Mouse (Mus musculus) cerebellum, adult 2 months (tissue): ENCODE measurements around the gene Cldn1. TPM values are rescaled to one million over a fixed set of nuclear protein-coding genes. Genes with fewer than 3 reads are reported as not detected.

Experiments used
- DNase-seq, 2 experiments: peaks; one replicate each; pipeline ENCODE4 v3.0.0; 2021
- H3K27ac ChIP-seq: fragments of 200-500 bp; 2 replicates; pipeline ENCODE4 v1.5.1; 2012; ENCODE audit warnings: low read length, control low read depth, inconsistent platforms; ENCODE audit not compliant: insufficient read depth
- H3K27me3 ChIP-seq: fragments of 200-500 bp; 2 replicates; pipeline ENCODE4 v1.6.1; 2012; ENCODE audit warnings: inconsistent platforms, mild to moderate bottlenecking, low read length, moderate library complexity; ENCODE audit not compliant: control insufficient read depth, insufficient read depth
- H3K4me1 ChIP-seq: fragments of 200-500 bp; 2 replicates; pipeline ENCODE4 v1.6.1; 2011; ENCODE audit warnings: low read length; ENCODE audit not compliant: control insufficient read depth, insufficient read depth
- H3K4me3 ChIP-seq: fragments of 200-500 bp; replicated peaks from 2 replicates; pipeline ENCODE3; 2011; ENCODE audit warnings: mild to moderate bottlenecking, low read depth, low read length, control low read depth; ENCODE audit not compliant: insufficient read depth
- CTCF ChIP-seq: fragments of 200-500 bp; IDR thresholded peaks from 2 replicates; pipeline ENCODE4 v1.5.1; 2011; ENCODE audit warnings: low read depth, mild to moderate bottlenecking, control low read depth, low read length, moderate library complexity, borderline replicate concordance; ENCODE audit not compliant: insufficient read depth
- POLR2A ChIP-seq: fragments of 200-500 bp; IDR thresholded peaks from 2 replicates; pipeline ENCODE4 v1.6.1; 2011; ENCODE audit warnings: low read length, control low read depth, borderline replicate concordance; ENCODE audit not compliant: insufficient read depth
- WGBS: fragments of 180-500 bp; shearing (Covaris S2); methylation state at CpG from one replicate; pipeline ENCODE4 v1.1.7; 2018; 5-methylcytosine and 5-hydroxymethylcytosine counted together
- polyA plus RNA-seq: library from polyadenylated mRNA; depleted of rRNA; stranded (reverse); fragments of >200 nt; gene quantifications from 2 replicates; pipeline ENCODE4 v1.2.3, GENCODE M21; 2012

Cldn1 gene
- polyA plus RNA-seq, 1 experiment = 0.88 TPM

DNA sequence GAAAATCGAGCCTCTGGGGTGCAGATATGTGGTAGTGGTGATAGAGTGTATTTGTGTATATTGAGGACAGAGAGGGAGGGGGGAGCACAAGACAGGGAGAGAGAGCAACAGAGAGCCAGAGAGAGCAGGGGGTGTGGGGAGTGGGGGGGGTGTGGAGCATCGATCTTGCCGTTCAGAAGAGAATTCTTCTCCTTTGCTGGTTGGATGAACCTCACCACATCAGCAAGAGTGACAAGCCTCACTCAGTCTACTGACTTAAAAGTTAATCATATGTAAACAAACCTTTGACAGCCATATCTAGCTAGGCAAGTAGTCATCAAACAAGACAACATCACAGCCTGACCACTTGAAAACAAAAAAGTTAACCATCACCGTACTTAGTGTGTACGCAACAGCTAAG is 5.5 kb upstream of the Cldn1 start:
- Histone ChIP-seq H3K27me3 (no peaks in the 10 kb centered on the region), H3K4me3 (no peak overlapping the region), H3K4me1 (no peaks in the 10 kb centered on the region), H3K27ac (no peak overlapping the region)
- no peak for TF ChIP-seq CTCF
- TF ChIP-seq POLR2A = no peak
- 75% methylated on average over 5 of the region's 5 CpGs for WGBS
- DNase-seq = no peak

DNA sequence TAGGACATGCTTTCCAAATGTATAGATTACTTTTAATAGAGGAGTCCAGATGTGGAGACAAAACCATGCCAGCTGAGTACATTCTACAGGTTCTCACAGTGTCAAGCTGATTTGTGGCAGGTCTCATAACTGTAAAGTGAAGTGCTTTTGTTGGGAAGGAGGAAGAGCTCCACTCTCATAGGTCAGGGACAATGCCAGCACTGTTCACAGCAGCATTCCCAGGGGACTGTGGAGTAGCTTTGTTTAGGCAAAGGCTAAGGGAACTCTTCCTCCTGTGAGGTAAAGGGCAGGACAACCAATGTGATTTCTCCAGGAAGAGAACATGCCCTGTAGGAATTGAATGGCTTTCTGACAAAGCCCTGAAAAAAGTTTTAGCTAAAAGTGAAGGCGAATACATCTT is 1.5 kb downstream of the Cldn1 start:
- WGBS = 100% methylated on average over 1 of the region's 1 CpGs
- Histone ChIP-seq H3K27me3 (no peaks in the 10 kb centered on the region), H3K4me3 (no peak overlapping the region), H3K4me1 (no peaks in the 10 kb centered on the region), H3K27ac (no peak overlapping the region)
- TF ChIP-seq POLR2A = no peak
- no peak for TF ChIP-seq CTCF
- DNase-seq = no peak

DNA sequence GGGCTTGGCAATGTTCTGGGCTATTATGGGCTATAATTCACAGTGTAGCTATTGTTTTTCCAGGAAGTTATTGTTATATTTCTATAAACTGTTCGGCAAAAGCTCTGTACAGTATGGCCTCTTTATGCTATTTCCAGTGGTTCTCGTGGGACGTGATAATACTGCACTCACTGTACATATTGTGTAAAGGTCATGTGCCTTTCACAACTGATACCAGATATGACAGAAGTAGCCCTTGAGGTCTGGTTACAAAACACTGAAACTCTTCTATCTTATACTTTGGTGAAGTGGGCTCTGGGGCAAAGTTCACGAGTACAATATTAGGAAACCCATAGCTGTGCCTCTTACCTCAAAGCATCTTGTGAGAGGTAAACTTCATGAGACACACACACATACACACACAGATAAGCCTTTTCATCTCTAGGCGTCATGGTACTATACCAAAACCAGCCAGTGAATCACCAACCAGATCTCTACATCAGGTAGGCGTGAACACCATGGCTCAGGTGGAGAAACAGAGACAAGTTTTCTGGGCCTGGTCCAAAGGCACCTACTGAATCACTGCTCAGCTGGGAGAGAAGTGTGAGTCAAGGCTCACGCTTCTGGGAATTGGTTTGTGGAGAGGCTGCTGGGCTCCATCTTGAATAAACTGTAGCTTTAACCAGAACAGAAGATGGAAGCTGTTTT is 2.5 kb downstream of the Cldn1 start:
- H3K4me3 ChIP-seq = no peak overlapping the region
- H3K27me3 ChIP-seq = no peaks in the 10 kb centered on the region
- no peaks in the 10 kb centered on the region for H3K4me1 ChIP-seq
- 92% methylated on average over 7 of the region's 7 CpGs for WGBS
- H3K27ac ChIP-seq = no peak overlapping the region
- TF ChIP-seq POLR2A (no peak), CTCF (no peak)
- DNase-seq = no peak

DNA sequence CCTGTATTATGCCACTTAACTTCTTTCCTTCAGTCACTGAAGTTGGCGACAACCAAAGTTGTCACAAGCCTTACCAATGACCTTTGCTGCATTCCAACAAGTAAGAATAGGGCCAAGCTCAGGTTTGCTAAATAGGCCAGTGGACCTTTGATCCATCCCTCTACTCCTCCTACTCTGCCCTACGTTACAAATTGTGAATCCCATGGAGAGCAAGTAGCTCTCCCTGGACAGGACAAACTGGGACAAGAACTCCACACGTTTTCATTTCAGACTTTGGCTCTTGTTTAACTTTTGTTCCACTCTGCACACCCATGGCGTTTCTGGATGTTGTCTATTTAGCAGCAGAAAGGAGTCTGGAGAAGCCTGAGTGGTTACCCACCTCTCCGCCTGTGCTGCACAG is 3.5 kb downstream of the Cldn1 start:
- WGBS = 67% methylated on average over 5 of the region's 5 CpGs
- no peak overlapping the region for H3K4me3 ChIP-seq
- no peaks in the 10 kb centered on the region for H3K27me3 ChIP-seq
- TF ChIP-seq CTCF (no peak), POLR2A (no peak)
- DNase-seq = no peak
- H3K27ac ChIP-seq = no peak overlapping the region
- no peaks in the 10 kb centered on the region for H3K4me1 ChIP-seq

DNA sequence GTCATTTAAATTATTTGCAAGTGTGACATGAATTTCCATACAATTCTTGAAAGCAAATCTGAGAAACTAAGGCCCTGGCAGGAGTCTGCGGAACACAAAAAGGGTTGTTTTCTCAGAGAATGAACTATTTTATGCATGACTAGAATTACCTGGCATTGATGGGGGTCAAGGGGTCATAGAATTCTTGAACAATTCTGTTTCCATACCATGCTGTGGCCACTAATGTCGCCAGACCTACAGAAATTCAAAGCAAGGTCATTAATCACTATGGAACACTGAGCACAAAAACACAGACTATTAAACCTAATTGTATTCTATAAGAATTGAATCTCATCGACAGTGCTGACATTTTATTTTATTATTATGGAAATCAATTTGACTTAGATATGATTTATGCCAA is 10.9 kb downstream of the Cldn1 start:
- Histone ChIP-seq H3K27ac (no peak overlapping the region), H3K4me1 (no peaks in the 10 kb centered on the region), H3K27me3 (no peaks in the 10 kb centered on the region), H3K4me3 (no peak overlapping the region)
- WGBS = 71% methylated on average over 3 of the region's 3 CpGs
- DNase-seq = no peak
- TF ChIP-seq POLR2A (no peak), CTCF (no peak)

DNA sequence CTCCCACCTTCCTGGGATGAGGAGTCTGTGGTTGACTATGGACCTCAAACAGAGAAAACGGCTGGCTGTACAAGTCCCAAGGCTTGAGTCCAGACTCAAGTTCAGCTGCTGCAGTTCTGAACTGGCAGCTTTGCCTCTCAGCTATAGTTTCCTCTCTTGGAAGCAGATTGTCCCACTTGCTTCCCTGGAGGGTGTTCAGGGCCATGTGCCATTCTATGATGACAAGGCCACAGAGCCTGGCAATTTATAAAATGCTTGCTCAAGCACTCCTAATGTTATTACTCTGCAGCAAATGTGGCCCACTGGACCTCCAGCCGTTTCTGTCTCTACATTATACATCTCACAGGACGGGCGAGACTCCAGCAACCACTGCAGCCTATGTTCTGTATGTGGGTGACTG is 12.0 kb downstream of the Cldn1 start:
- WGBS = 18% methylated on average over 4 of the region's 4 CpGs
- Histone ChIP-seq H3K27ac (no peak overlapping the region), H3K27me3 (no peaks in the 10 kb centered on the region), H3K4me1 (no peaks in the 10 kb centered on the region), H3K4me3 (no peak overlapping the region)
- no peak for TF ChIP-seq CTCF
- no peak for TF ChIP-seq POLR2A
- peak in 1 of 2 experiments; percentile 2 for DNase-seq

DNA sequence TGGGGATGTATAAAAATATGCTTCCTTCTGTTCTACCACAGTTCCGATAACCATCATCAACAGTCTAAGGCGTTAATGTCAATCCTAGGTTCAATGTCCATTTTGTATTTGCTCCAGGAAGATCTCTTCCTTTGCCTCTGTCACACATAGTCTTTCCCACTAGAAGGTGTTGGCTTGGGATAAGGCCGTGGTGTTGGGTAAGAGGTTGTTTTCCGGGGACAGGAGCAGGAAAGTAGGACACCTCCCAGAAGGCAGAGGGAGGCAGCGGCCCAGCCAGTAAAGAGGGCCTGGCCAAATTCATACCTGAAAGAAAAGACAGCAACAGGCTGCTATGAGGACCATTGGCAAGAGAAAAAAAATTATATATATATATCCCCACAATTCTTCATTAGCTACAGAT is 12.7 kb downstream of the Cldn1 start:
- H3K4me3 ChIP-seq = no peak overlapping the region
- no peak for DNase-seq
- no peak for TF ChIP-seq CTCF
- no peak for TF ChIP-seq POLR2A
- H3K4me1 ChIP-seq = no peaks in the 10 kb centered on the region
- H3K27ac ChIP-seq = no peak overlapping the region
- H3K27me3 ChIP-seq = no peaks in the 10 kb centered on the region
- 74% methylated on average over 5 of the region's 5 CpGs for WGBS
